8 mouse cellular contexts compared by ENCODE assay signal in the genomic region with DNA sequence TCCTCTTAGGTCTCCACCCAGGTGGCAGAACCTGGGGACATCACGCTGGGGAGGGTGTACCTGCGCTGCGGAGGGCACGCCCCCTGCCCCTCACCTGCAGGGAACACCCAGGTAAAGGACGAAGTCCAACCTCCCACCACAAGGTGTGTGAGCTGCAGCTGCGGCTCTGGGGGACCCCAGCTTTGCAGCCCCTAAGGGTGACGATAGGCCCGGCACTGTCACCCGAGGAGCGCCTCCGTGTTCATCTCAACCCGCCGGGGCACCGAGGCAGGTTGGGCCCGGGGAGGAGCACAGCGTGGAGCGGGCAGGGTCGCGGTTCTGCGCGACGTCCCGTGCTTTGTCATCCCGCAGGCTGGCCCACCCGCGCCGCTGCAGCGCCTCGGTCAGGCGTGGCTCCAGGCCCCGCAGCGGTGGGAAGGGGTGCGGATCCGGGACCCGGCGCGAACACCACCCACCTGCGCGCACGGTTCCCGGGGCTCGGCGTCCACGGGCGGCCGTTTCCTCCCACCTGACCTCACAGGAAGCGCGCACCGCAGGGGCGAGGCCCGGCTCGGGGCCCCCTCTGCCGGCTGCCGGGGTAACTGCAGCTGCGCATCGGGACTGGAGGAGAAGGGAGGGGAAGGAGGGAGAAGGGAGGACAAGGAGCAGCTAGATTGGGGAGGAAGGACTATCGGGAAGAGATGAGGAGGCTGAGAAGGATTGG. TPM values are rescaled to one million over a fixed set of nuclear protein-coding genes. Genes with fewer than 3 reads are reported as not detected.
A peak's percentile ranks its signal among the peaks of the same experiment; 100 is the strongest.
DNase-seq lines count a peak whose midpoint lies in the region; ATAC-seq and TF ChIP-seq lines count a peak whose summit lies in the region.

No protein-coding gene starts in this region.

- intact Hi-C loops in gastrocnemius, adult 2 months (cut with DNase I), result no loop called here

- peak; percentile 55 for TF ChIP-seq CTCF in cortical plate, adult 2 months (IDR thresholded peaks at IDR 0.05; ENCODE audit: extremely low read depth, insufficient read depth, low read length)
- TF ChIP-seq CTCF in gastrocnemius, adult 2 months (IDR thresholded peaks at IDR 0.05), result peak; percentile 97; the same call in 1 of the 2 replicates

- under 1% methylated on average over 44 of the region's 57 CpGs for WGBS in hindbrain, embryonic 16.5 days

- H3K4me2 ChIP-seq in hindbrain, embryonic 16.5 days (ENCODE audit: low read length), result peak overlapping the region; percentile 87

- no peaks in the 10 kb centered on the region for H3K36me3 ChIP-seq in hindbrain, embryonic 16.5 days (ENCODE audit: control insufficient read depth, insufficient read depth, low read length)

- ATAC-seq in hindbrain, embryonic 16.5 days, result peak; percentile 84

- no peak for TF ChIP-seq POLR2A in cortical plate, adult 2 months (IDR thresholded peaks at IDR 0.05; ENCODE audit: extremely low read depth, insufficient read depth, low read length)

- peak overlapping the region; percentile 77 for H3K27ac ChIP-seq in cortical plate, adult 2 months (ENCODE audit: insufficient read depth, low read length)
- peak overlapping the region; percentile 64 for H3K27ac ChIP-seq in gastrocnemius, adult 2 months
- H3K27ac ChIP-seq in hindbrain, embryonic 16.5 days (ENCODE audit: low read depth, low read length), result peak overlapping the region; percentile 25; the same call in 1 of the 2 replicates

- peak; percentile 72 for DNase-seq in T-cell, adult 2 months (ENCODE audit: low spot score)
- peak; percentile 88 for DNase-seq in gastrocnemius, adult 2 months
- DNase-seq in left cerebral cortex, adult 11 months (ENCODE audit: low spot score), result peak; percentile 72
- DNase-seq in lung, postnatal 25 days (ENCODE audit: low spot score), result peak; percentile 82
- DNase-seq in retina, postnatal 1 day, result peak; percentile 90
- peak; percentile 82 to 83 for DNase-seq in thymus, postnatal 36 days

- H3K27me3 ChIP-seq in hindbrain, embryonic 16.5 days (replicated peaks; ENCODE audit: control insufficient read depth, insufficient read depth, low read length), result no peaks in the 10 kb centered on the region

- peak overlapping the region; percentile 72 for H3K4me3 ChIP-seq in cortical plate, adult 2 months (ENCODE audit: insufficient read depth, low read length)
- peak overlapping the region; percentile 74 for H3K4me3 ChIP-seq in gastrocnemius, adult 2 months
- H3K4me3 ChIP-seq in hindbrain, embryonic 16.5 days (ENCODE audit: low read length), result peak overlapping the region; percentile 75

- peak overlapping the region; percentile 96 for H3K9ac ChIP-seq in hindbrain, embryonic 16.5 days (ENCODE audit: low read depth, low read length)

- no peaks in the 10 kb centered on the region for H3K9me3 ChIP-seq in hindbrain, embryonic 16.5 days (ENCODE audit: control insufficient read depth, low read length)

- peaks cover 3% of the 10 kb centered on the region; the same call in 1 of the 2 replicates for H3K4me1 ChIP-seq in cortical plate, adult 2 months (ENCODE audit: control insufficient read depth, insufficient read depth, low read length)
- peaks cover 16% of the 10 kb centered on the region for H3K4me1 ChIP-seq in hindbrain, embryonic 16.5 days (ENCODE audit: control insufficient read depth, insufficient read depth, low read depth, low read length)

RNA-seq across cellular contexts. Expression of a gene that starts 22.2 kb away (rescaled TPM):
- polyA plus RNA-seq in cortical plate, adult 2 months (2012; rRNA removed), result 0.06 and 0.17 TPM in 2 replicates
- total RNA-seq in gastrocnemius, adult 2 months (2021), result not detected
- not detected in 2 replicates for polyA plus RNA-seq in hindbrain, embryonic 16.5 days (2015; fragmentation: Nextera tagmentation; extraction: Ambion mirVana)

RNA-seq across cellular contexts. Expression of a gene that starts 33.1 kb away (rescaled TPM):
- 50.3 and 56.6 TPM in 2 replicates for polyA plus RNA-seq in cortical plate, adult 2 months (2012; rRNA removed)
- total RNA-seq in gastrocnemius, adult 2 months (2021), result 1 to 10 TPM in 1 of 2 experiments, under 1 TPM in 1; 0.99 to 1.2 TPM
- polyA plus RNA-seq in hindbrain, embryonic 16.5 days (2015; fragmentation: Nextera tagmentation; extraction: Ambion mirVana), result 164 and 193 TPM in 2 replicates

Comparison
In these comparisons a context has a peak if more than half of its experiments do, and no peak if none do; other contexts are left out.
1. Peak in every context shown above with its lines: DNase-seq, ATAC-seq, H3K4me3 ChIP-seq and H3K27ac ChIP-seq.
2. H3K27ac ChIP-seq: peak in every context shown above with its lines; median percentile 77 in cortical plate, adult 2 months; 64 in gastrocnemius, adult 2 months; 25 in hindbrain, embryonic 16.5 days.